Mouse (Mus musculus) Patski (cell line): ENCODE results near the gene Tdrd3. TPM values are rescaled to one million over a fixed set of nuclear protein-coding genes. Genes with fewer than 3 reads are reported as not detected.

ENCODE experiments used
- ATAC-seq: fragments of 100-300 bp; one replicate; pipeline ENCODE4 v1.8.0; 2021
- CTCF ChIA-PET: fragments of 350-600 bp; sonication (Branson Sonifier 250); formaldehyde crosslinking; loops from one replicate; lab custom pipeline; 2022; ENCODE audit warnings: inconsistent platforms; lab: Charles Lee
- POLR2A ChIA-PET: fragments of 350-600 bp; sonication (Branson Sonifier 250); formaldehyde crosslinking; loops from one replicate; lab custom pipeline; 2022; ENCODE audit warnings: antibody characterized with exemption, inconsistent platforms; lab: Charles Lee
- DNase-seq: peaks from one replicate; pipeline ENCODE4 v3.0.0-alpha.2; 2011; ENCODE audit warnings: low read depth, low spot score
- H3K27me3 ChIP-seq: fragments of 371-371 bp; one replicate; pipeline ENCODE4 v1.5.1; 2021
- CTCF ChIP-seq: fragments of 100-300 bp; IDR thresholded peaks from one replicate; pipeline ENCODE4 v1.5.1; 2021
- in situ Hi-C: fragments of 300-500 bp; cut with MboI; formaldehyde crosslinking; loops from 3 replicates; pipeline ENCODE4 v1.11.1; 2018; ENCODE audit warnings: low pct_unique_long_range_greater_than_20kb, mixed read lengths
- polyA plus RNA-seq: library from polyadenylated mRNA; unstranded; gene quantifications from one replicate; pipeline ENCODE4 v1.2.3, GENCODE M21; 2021

The Tdrd3 gene
- polyA plus RNA-seq, 1 experiment from 2014 or later = 29.4 TPM

- ATAC-seq (no peak), DNase-seq (no peak)
- in situ Hi-C loops = no loop called here
- ChIA-PET POLR2A (no interaction called here), CTCF (interaction anchor here (1.4 to 2.3 kb wide), 3 partner anchors 12 to 22 kb away, joined by 3 to 8 read pairs (median 3); no protein-coding TSS in a partner anchor)
- TF ChIP-seq CTCF = no peak
- no peaks in the 10 kb centered on the region for H3K27me3 ChIP-seq
Measured at GRCm38 (mm10) chr14:87475721-87476359, 59.4 kb downstream of the Tdrd3 start.

GRCm38 (mm10) chr14:87478339-87478951 is 62.0 kb downstream of the Tdrd3 start:
- H3K27me3 ChIP-seq = no peaks in the 10 kb centered on the region
- POLR2A ChIA-PET = no interaction called here
- no peak for DNase-seq
- no peak for ATAC-seq
- no peak for TF ChIP-seq CTCF
- in situ Hi-C loops = no loop called here
- CTCF ChIA-PET = no interaction called here

- ChIA-PET CTCF (interaction anchor here (1.8 kb wide), 1 partner anchor 22 kb away, joined by 4 read pairs; no protein-coding TSS in a partner anchor), POLR2A (no interaction called here)
- in situ Hi-C loops = no loop called here
- ATAC-seq (no peak), DNase-seq (no peak)
- no peaks in the 10 kb centered on the region for H3K27me3 ChIP-seq
- no peak for TF ChIP-seq CTCF
Measured at GRCm38 (mm10) chr14:87485888-87486287, 69.4 kb downstream of the Tdrd3 start.

- in situ Hi-C loops = no loop called here
- ChIA-PET POLR2A (no interaction called here), CTCF (interaction anchor here (0.7 to 1.7 kb wide), 2 partner anchors 22 to 23 kb away, joined by 3 read pairs; no protein-coding TSS in a partner anchor)
- no peaks in the 10 kb centered on the region for H3K27me3 ChIP-seq
- no peak for DNase-seq
- no peak for ATAC-seq
- TF ChIP-seq CTCF = no peak
Measured at GRCm38 (mm10) chr14:87497955-87498594, 81.6 kb downstream of the Tdrd3 start.

GRCm38 (mm10) chr14:87505924-87506323 is 89.5 kb downstream of the Tdrd3 start:
- H3K27me3 ChIP-seq = no peaks in the 10 kb centered on the region
- DNase-seq = no peak
- no peak for TF ChIP-seq CTCF
- ChIA-PET CTCF (no interaction called here), POLR2A (no interaction called here)
- in situ Hi-C loops = no loop called here
- no peak for ATAC-seq

- TF ChIP-seq CTCF = no peak
- no peaks in the 10 kb centered on the region for H3K27me3 ChIP-seq
- ATAC-seq (no peak), DNase-seq (no peak)
- in situ Hi-C loops = no loop called here
- CTCF ChIA-PET = no interaction called here
- POLR2A ChIA-PET = no interaction called here
Measured at GRCm38 (mm10) chr14:87515281-87515680, 98.8 kb downstream of the Tdrd3 start.

GRCm38 (mm10) chr14:87517381-87517780 is 100.9 kb downstream of the Tdrd3 start:
- H3K27me3 ChIP-seq = no peaks in the 10 kb centered on the region
- in situ Hi-C loops = no loop called here
- DNase-seq (no peak), ATAC-seq (no peak)
- no peak for TF ChIP-seq CTCF
- POLR2A ChIA-PET = no interaction called here
- CTCF ChIA-PET = no interaction called here

- ChIA-PET CTCF (interaction anchor here (1.4 kb wide), 1 partner anchor 10 kb away, joined by 3 read pairs; no protein-coding TSS in a partner anchor), POLR2A (no interaction called here)
- in situ Hi-C loops = no loop called here
- ATAC-seq = no peak
- no peak for TF ChIP-seq CTCF
- no peak for DNase-seq
- H3K27me3 ChIP-seq = no peaks in the 10 kb centered on the region
Measured at GRCm38 (mm10) chr14:87531847-87532246, 115.4 kb downstream of the Tdrd3 start.

- ATAC-seq (no peak), DNase-seq (no peak)
- in situ Hi-C loops = no loop called here
- ChIA-PET POLR2A (no interaction called here), CTCF (interaction anchor here (1.7 kb wide), 1 partner anchor 15 kb away, joined by 5 read pairs; no protein-coding TSS in a partner anchor)
- TF ChIP-seq CTCF = peak; percentile 27
- no peaks in the 10 kb centered on the region for H3K27me3 ChIP-seq
Measured at GRCm38 (mm10) chr14:87537127-87537819, 120.8 kb downstream of the Tdrd3 start.

GRCm38 (mm10) chr14:87549986-87550385 is 133.5 kb downstream of the Tdrd3 start:
- POLR2A ChIA-PET = no interaction called here
- no peak for ATAC-seq
- in situ Hi-C loops = no loop called here
- H3K27me3 ChIP-seq = no peaks in the 10 kb centered on the region
- DNase-seq = no peak
- CTCF ChIA-PET = no interaction called here
- no peak for TF ChIP-seq CTCF
